Mouse (Mus musculus) CH12.LX (cell line): ENCODE measurements around the gene Ddx55. TPM values are rescaled to one million over a fixed set of nuclear protein-coding genes. Genes with fewer than 3 reads are reported as not detected.
"Not testable (repeated sequence)": the region's sequence is repeated elsewhere in the genome, so short reads cannot be mapped to it uniquely, and the experiment has no call there.

ENCODE experiments used
- DNase-seq: peaks from one replicate; pipeline ENCODE4 v3.0.0-alpha.2; 2013; ENCODE audit errors: extremely low read depth
- H3K27ac ChIP-seq: 2 replicates; pipeline ENCODE4 v1.5.1; 2012; ENCODE audit warnings: low read depth, mild to moderate bottlenecking, control low read depth, moderate library complexity; ENCODE audit not compliant: insufficient read depth
- H3K27me3 ChIP-seq: replicated peaks from 2 replicates; pipeline ENCODE3; 2012; ENCODE audit warnings: inconsistent platforms
- H3K36me3 ChIP-seq, 2 experiments: replicated peaks in 1 of 2; 2 replicates each; pipeline versions ENCODE3 to v1.6.1; 2012; ENCODE audit warnings: inconsistent platforms in 1 of 2, low read length in 1 of 2, mild to moderate bottlenecking in 1 of 2, mixed read lengths in 1 of 2, moderate library complexity in 1 of 2; ENCODE audit not compliant: control insufficient read depth in 1 of 2, insufficient read depth in 1 of 2
- H3K4me1 ChIP-seq, 2 experiments: 2 replicates each; pipeline ENCODE4 v1.6.1; 2012; ENCODE audit warnings: inconsistent platforms in 1 of 2, moderate library complexity in 1 of 2; ENCODE audit not compliant: insufficient read depth in 2 of 2, control insufficient read depth in 1 of 2
- H3K4me2 ChIP-seq: 2 replicates; pipeline ENCODE4 v1.6.1; 2012; ENCODE audit warnings: low read depth, mild to moderate bottlenecking, control low read depth; ENCODE audit not compliant: poor library complexity, insufficient read depth, severe bottlenecking
- H3K4me3 ChIP-seq, 3 experiments: fragments of 150-350 bp in 1 of 3; sonication (generic) in 1 of 3; replicated peaks in 1 of 3; 2 replicates each; pipeline versions ENCODE3 to v1.5.1; 2011 to 2012; ENCODE audit warnings: low read depth in 2 of 3, low read length in 2 of 3, mild to moderate bottlenecking in 2 of 3, moderate library complexity in 2 of 3, control low read depth in 1 of 3, improper control_type of control experiment in 1 of 3, inconsistent platforms in 1 of 3, mixed read lengths in 1 of 3; ENCODE audit not compliant: poor library complexity in 1 of 3
- H3K79me2 ChIP-seq: replicated peaks from 2 replicates; pipeline ENCODE4 v1.6.1; 2012; ENCODE audit warnings: mild to moderate bottlenecking, moderate library complexity; ENCODE audit not compliant: control insufficient read depth, poor library complexity, insufficient read depth, severe bottlenecking; ENCODE audit errors: extremely low read depth
- H3K9ac ChIP-seq: 2 replicates; pipeline ENCODE4 v1.6.1; 2012; ENCODE audit warnings: low read depth, mild to moderate bottlenecking, control low read depth, moderate library complexity; ENCODE audit not compliant: insufficient read depth
- H3K9me3 ChIP-seq: replicated peaks from 2 replicates; pipeline ENCODE3; 2012; ENCODE audit warnings: low read length, inconsistent platforms, mixed read lengths
- CTCF ChIP-seq, 2 experiments: IDR thresholded peaks in 1 of 2; conservative IDR thresholded peaks in 1 of 2; 2 replicates each; pipeline ENCODE4 v1.5.1; 2011 to 2012; ENCODE audit warnings: low read depth in 2 of 2, low read length in 2 of 2, improper control_type of control experiment in 1 of 2, inconsistent platforms in 1 of 2, mild to moderate bottlenecking in 1 of 2, moderate library complexity in 1 of 2
- JUND ChIP-seq: conservative IDR thresholded peaks from 2 replicates; pipeline ENCODE4 v1.6.1; 2011; ENCODE audit warnings: low read depth, low read length, improper control_type of control experiment
- SIN3A ChIP-seq: IDR thresholded peaks from 2 replicates; pipeline ENCODE4 v1.6.1; 2012; ENCODE audit warnings: low read length, improper control_type of control experiment, inconsistent platforms
- ZKSCAN1 ChIP-seq: IDR thresholded peaks from 2 replicates; pipeline ENCODE4 v1.6.1; 2012; ENCODE audit warnings: low read depth, inconsistent platforms, low read length, improper control_type of control experiment, borderline replicate concordance
- ZNF384 ChIP-seq: IDR thresholded peaks from 2 replicates; pipeline ENCODE4 v1.6.1; 2012; ENCODE audit warnings: low read depth, low read length, improper control_type of control experiment, inconsistent platforms
- dilution Hi-C: fragments of 300-500 bp; cut with MboI; formaldehyde crosslinking; loops from 2 replicates; pipeline ENCODE4 v1.14.3; 2020; ENCODE audit warnings: low sequenced_read_pairs; ENCODE audit not compliant: extremely low pct_unique_long_range_greater_than_20kb, extremely low pct_ligation_motif_present
- in situ Hi-C: fragments of 300-500 bp; cut with MboI; formaldehyde crosslinking; loops from 3 replicates; pipeline ENCODE4 v1.14.3; 2019; ENCODE audit warnings: low sequenced_read_pairs, low pct_ligation_motif_present, low pct_unique_long_range_greater_than_20kb, mixed read lengths
- polyA plus RNA-seq: library from polyadenylated mRNA; unstranded; fragments of >175 nt; gene quantifications from 2 replicates; pipeline ENCODE4 v1.2.1, GENCODE M21; 2012; ENCODE audit warnings: low read depth; ENCODE audit not compliant: insufficient read length
- total RNA-seq, 2 experiments: library from RNA; depleted of rRNA; stranded (reverse); fragments of 300-350 nt in 1 of 2; fragments of >200 nt in 1 of 2; gene quantifications; 2 replicates each; pipeline ENCODE4 v1.2.3; 2012 to 2014

The Ddx55 gene
- total and polyA plus RNA-seq, 3 experiments: 15.1 to 25.9 (median 18.2) TPM

DNA sequence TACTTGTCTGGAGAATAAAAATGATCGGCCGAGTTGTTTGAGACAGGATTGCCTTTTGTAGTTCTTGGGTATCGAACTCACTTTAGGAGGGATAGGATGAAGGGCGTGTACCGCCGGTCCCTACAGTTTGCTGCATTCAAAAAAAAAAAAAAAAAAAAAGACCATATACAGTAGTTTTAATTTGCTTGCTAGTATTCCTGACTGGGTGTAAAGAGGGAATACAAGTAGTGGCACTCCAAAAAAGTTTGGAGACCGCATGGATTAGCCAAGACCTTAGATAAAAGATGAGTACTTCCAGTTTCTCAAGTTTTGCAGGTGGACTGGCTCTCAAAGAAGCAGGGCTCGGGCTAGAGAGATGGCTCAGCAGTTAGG, 11.1 kb upstream of the Ddx55 start:
- Histone ChIP-seq H3K27ac (no peak overlapping the region), H3K27me3 (no peaks in the 10 kb centered on the region), H3K36me3 (peaks cover 28 to 42% of the 10 kb centered on the region in 2 experiments), H3K79me2 (peaks cover 58% of the 10 kb centered on the region), H3K4me2 (peak overlapping the region; percentile 99), H3K9me3 (no peaks in the 10 kb centered on the region), H3K9ac (peak overlapping the region; percentile 91), H3K4me3 (peak overlapping the region; percentile 87 to 94 (median 94)), H3K4me1 (peaks cover 2 to 63% of the 10 kb centered on the region in 2 experiments; a peak in 3 of 4 replicates)
- dilution Hi-C loops: no loop called here
- DNase-seq: no peak
- in situ Hi-C loops: no loop called here
- TF ChIP-seq ZKSCAN1 (no peak), ZNF384 (0 out of 2 replicates have a peak, but pooled peaks have one; percentile 14), JUND (no peak), SIN3A (0 out of 2 replicates have a peak, but pooled peaks have one; percentile 3)

DNA sequence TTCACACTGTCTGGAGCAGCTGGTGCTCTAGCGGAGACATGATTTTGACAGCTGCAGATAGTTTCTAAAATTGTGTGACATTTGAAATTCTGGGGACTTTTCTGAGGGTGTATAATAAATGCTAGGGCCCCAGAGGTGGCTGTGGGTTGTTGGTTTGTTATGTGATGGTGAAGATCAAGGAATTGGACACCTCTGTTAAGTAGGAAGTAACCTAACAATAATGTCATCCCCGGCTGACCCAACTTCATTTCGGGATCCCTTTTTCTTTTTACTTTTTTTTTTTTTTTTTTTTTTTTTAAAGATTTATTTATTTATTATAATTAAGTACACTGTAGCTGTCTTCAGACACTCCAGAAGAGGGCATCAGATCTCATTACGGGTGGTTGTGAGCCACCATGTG, 1.9 kb upstream of the Ddx55 start:
- H3K27ac ChIP-seq, H3K27me3 ChIP-seq, H3K4me2 ChIP-seq, H3K9ac ChIP-seq, DNase-seq, dilution Hi-C loops, H3K9me3 ChIP-seq, H3K4me3 ChIP-seq: not testable (repeated sequence)
- Histone ChIP-seq H3K36me3 (peaks cover 39 to 53% of the 10 kb centered on the region in 2 experiments), H3K79me2 (peaks cover 30% of the 10 kb centered on the region), H3K4me1 (peaks cover 0 to 17% of the 10 kb centered on the region in 2 experiments; a peak in 2 of 4 replicates)
- TF ChIP-seq ZNF384: peak; percentile 45; the same call in 1 of the 2 replicates
- in situ Hi-C loops: loop anchor here (10.0 kb wide), 1 partner anchor 196 kb away; no protein-coding TSS in a partner anchor

DNA sequence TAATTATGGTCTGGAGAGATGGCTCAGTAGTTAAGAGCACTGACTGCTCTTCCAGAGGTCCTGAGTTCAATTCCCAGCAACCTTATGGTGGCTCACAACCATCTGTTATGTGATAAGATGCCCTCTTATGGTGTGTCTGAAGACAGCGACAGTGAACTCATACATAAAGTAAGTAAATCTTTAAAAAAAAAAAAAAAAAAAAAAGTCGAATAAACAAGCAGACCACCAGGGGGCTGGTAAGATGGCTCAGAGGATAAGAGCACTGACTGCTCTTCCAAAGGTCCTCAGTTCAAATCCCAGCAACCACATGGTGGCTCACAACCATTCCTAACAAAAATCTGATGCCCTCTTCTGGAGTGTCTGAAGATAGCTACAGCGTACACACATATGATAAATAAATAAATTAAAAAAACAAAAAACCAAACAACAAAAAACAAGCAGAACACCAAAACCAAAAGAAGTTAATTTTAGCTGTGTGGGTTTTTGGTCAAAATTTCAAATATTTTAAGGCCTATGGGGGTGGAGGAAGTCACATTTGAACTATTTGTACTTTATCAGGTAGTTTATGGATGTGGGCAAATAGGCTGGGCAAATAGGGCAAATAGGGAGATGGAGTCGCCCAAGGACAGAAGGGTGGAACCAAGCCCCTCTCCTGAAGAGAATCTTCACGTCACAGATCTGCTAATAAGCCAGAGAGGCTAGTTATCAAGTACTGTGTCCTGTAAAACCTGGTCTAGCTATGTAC, 1.1 kb upstream of the Ddx55 start:
- H3K79me2 ChIP-seq: peaks cover 22% of the 10 kb centered on the region
- H3K4me3 ChIP-seq: peak overlapping the region; percentile 64 to 83 (median 79)
- TF ChIP-seq ZNF384: peak; percentile 80
- TF ChIP-seq CTCF (conservative IDR thresholded peaks at IDR 0.05 in 1 of 2, IDR thresholded peaks at IDR 0.05 in 1 of 2; ENCODE audit: low read depth in 2 of 2, low read length in 2 of 2): peak in 1 of 2 experiments; percentile 35; a peak in 2 of 4 replicates
- peaks cover 0 to 11% of the 10 kb centered on the region in 2 experiments; a peak in 2 of 4 replicates for H3K4me1 ChIP-seq
- peak overlapping the region; percentile 66 for H3K27ac ChIP-seq
- H3K36me3 ChIP-seq: peaks cover 36 to 53% of the 10 kb centered on the region in 2 experiments
- H3K27me3 ChIP-seq, dilution Hi-C loops, H3K9me3 ChIP-seq: not testable (repeated sequence)
- in situ Hi-C loops: loop anchor here (10.0 kb wide), 1 partner anchor 197 kb away; no protein-coding TSS in a partner anchor
- peak; percentile 37 for DNase-seq
- H3K9ac ChIP-seq: peak overlapping the region; percentile 91
- H3K4me2 ChIP-seq: peak overlapping the region; percentile 97
